Mouse (Mus musculus): ENCODE data around the gene Cd79b. TPM values are rescaled to one million over a fixed set of nuclear protein-coding genes. Genes with fewer than 3 reads are reported as not detected.
A peak's percentile ranks its signal among the peaks of the same experiment; 100 is the strongest.

Cd79b gene
- total RNA-seq, 2 experiments from 2014 or later: 0.38 to 0.59 TPM

- no peak for DNase-seq (ENCODE audit: low spot score in 2 of 2)
These were observed 4.1 kb upstream of the Cd79b start for GRCm38 (mm10) chr11:106318406-106319366.

- no peak for DNase-seq (ENCODE audit: low spot score in 2 of 2)
These were observed 3.2 kb upstream of the Cd79b start for GRCm38 (mm10) chr11:106317801-106318200.

GRCm38 (mm10) chr11:106316416-106316815 is 1.9 kb upstream of the Cd79b start:
- DNase-seq (ENCODE audit: low spot score in 2 of 2): no peak

GRCm38 (mm10) chr11:106313533-106313932 is 1.0 kb downstream of the Cd79b start:
- no peak for DNase-seq (ENCODE audit: low spot score in 2 of 2)

- DNase-seq (ENCODE audit: low spot score in 2 of 2): no peak
These were observed 4.4 kb downstream of the Cd79b start for GRCm38 (mm10) chr11:106310123-106310522.

- DNase-seq (ENCODE audit: low spot score in 2 of 2): no peak
These were observed 6.4 kb downstream of the Cd79b start for GRCm38 (mm10) chr11:106308162-106308561.

- DNase-seq (ENCODE audit: low spot score in 2 of 2): no peak
These were observed 7.1 kb downstream of the Cd79b start for GRCm38 (mm10) chr11:106307432-106307831.

GRCm38 (mm10) chr11:106306758-106307157 is 7.8 kb downstream of the Cd79b start:
- no peak for DNase-seq (ENCODE audit: low spot score in 2 of 2)

- DNase-seq (ENCODE audit: low spot score in 2 of 2): no peak
These were observed 8.5 kb downstream of the Cd79b start for GRCm38 (mm10) chr11:106306065-106306385.

GRCm38 (mm10) chr11:106305348-106306064 is 9.1 kb downstream of the Cd79b start:
- no peak for DNase-seq (ENCODE audit: low spot score in 2 of 2)

GRCm38 (mm10) chr11:106302634-106303033 is 11.9 kb downstream of the Cd79b start:
- DNase-seq (ENCODE audit: low spot score in 2 of 2): peak; percentile 65 to 66

- no peak for DNase-seq (ENCODE audit: low spot score in 2 of 2)
These were observed 12.8 kb downstream of the Cd79b start, which contains the start of gene Gh for GRCm38 (mm10) chr11:106301765-106302164. Gene Gh, minus strand, starts transcription at chr11:106301865.

- no peak for DNase-seq (ENCODE audit: low spot score in 2 of 2)
These were observed 22.7 kb downstream of the Cd79b start for GRCm38 (mm10) chr11:106291861-106292260.

GRCm38 (mm10) chr11:106290376-106290775 is 24.2 kb downstream of the Cd79b start:
- DNase-seq (ENCODE audit: low spot score in 2 of 2): no peak

- DNase-seq (ENCODE audit: low spot score in 2 of 2): peak; percentile 47 to 53
These were observed 25.2 kb downstream of the Cd79b start for GRCm38 (mm10) chr11:106289369-106289768.

GRCm38 (mm10) chr11:106286987-106287386 is 27.6 kb downstream of the Cd79b start:
- peak in 1 of 2 experiments; percentile 37 for DNase-seq (ENCODE audit: low spot score in 2 of 2)

GRCm38 (mm10) chr11:106286206-106286605 is 28.4 kb downstream of the Cd79b start:
- DNase-seq (ENCODE audit: low spot score in 2 of 2): no peak

- no peak for DNase-seq (ENCODE audit: low spot score in 2 of 2)
These were observed 30.4 kb downstream of the Cd79b start for GRCm38 (mm10) chr11:106284126-106284525.

- no peak for DNase-seq (ENCODE audit: low spot score in 2 of 2)
These were observed 31.2 kb downstream of the Cd79b start for GRCm38 (mm10) chr11:106283371-106283770.

GRCm38 (mm10) chr11:106282452-106282851 is 32.1 kb downstream of the Cd79b start:
- no peak for DNase-seq (ENCODE audit: low spot score in 2 of 2)

GRCm38 (mm10) chr11:106276454-106276853 is 38.1 kb downstream of the Cd79b start, which contains the start of gene Tcam1:
Gene Tcam1, plus strand, starts transcription at chr11:106276672.
- peak; percentile 97 to 99 for DNase-seq (ENCODE audit: low spot score in 2 of 2)

- no peak for DNase-seq (ENCODE audit: low spot score in 2 of 2)
These were observed 39.6 kb downstream of the Cd79b start for GRCm38 (mm10) chr11:106274971-106275411.
